Mouse (Mus musculus) retina, adult 2 months (tissue): ENCODE data around the gene Mesd.
A peak's percentile ranks its signal among the peaks of the same experiment; 100 is the strongest.

Source experiments
- DNase-seq: peaks from one replicate; pipeline ENCODE4 v3.0.0-alpha.2; 2012; ENCODE audit warnings: low read depth, low spot score

Gene Mesd

GRCm38 (mm10) chr7:83913405-83913932 lies 29.2 kb downstream of the Mesd start:
- no peak for DNase-seq

GRCm38 (mm10) chr7:83913995-83914394 lies 29.7 kb downstream of the Mesd start:
- DNase-seq, result no peak

- peak; percentile 42 for DNase-seq
Observed at GRCm38 (mm10) chr7:83914566-83914965, 30.3 kb downstream of the Mesd start.

DNA sequence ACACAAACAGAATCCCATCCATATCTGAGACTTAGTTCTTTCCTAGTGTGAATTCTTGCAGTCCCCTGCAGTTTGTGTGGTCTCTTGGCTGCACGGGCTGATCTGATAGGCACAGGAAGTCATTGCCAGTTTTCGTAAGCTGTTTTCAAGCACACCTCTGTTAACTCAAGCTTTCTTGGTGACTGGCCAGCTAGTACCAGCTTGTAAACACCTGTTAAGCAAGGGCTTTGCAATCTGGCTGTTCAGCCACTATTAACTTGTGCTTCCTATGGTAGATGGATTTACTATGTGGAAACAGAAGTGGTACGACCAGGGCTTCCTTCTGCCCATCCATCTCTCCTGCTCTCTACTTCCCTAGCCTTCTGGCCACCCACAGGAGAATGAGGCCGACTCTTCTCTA lies 36.0 kb downstream of the Mesd start:
- no peak for DNase-seq

- DNase-seq, result no peak
Observed at GRCm38 (mm10) chr7:83921637-83922036, 37.4 kb downstream of the Mesd start.

GRCm38 (mm10) chr7:83939017-83939721 lies 54.9 kb downstream of the Mesd start:
- no peak for DNase-seq

GRCm38 (mm10) chr7:83940136-83940535 lies 55.9 kb downstream of the Mesd start:
- DNase-seq, result no peak

GRCm38 (mm10) chr7:83941701-83942101 lies 57.4 kb downstream of the Mesd start:
- no peak for DNase-seq

- DNase-seq, result no peak
Observed at GRCm38 (mm10) chr7:83948743-83949142, 64.5 kb downstream of the Mesd start.

DNA sequence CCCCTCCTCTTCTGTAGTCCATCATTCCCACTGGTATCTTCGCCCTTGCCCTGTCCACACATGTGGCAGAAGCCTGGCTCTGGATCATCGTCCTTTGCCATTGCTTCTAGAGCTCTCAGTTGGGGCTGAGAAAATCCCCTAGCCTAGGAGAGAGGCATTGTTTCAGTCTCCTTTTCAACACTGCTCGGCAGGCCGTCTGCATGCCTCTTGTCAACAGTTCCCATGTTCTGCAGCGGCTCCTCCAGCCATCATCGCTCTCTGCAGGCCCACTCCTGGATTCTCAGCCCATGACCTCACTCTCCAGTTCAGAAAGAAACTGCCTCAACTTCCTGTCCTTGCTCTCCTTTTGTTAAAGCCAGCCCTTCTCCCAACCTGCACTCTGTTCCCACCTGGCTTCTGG lies 65.4 kb downstream of the Mesd start:
- DNase-seq, result no peak
